Mouse (Mus musculus): Measurements from ENCODE around the gene Haus5. TPM values are rescaled to one million over a fixed set of nuclear protein-coding genes. Genes with fewer than 3 reads are reported as not detected.
A peak's percentile ranks its signal among the peaks of the same experiment; 100 is the strongest.

Haus5 gene
- total RNA-seq, 2 experiments from 2014 or later, result 4.4 to 6.2 TPM

DNA sequence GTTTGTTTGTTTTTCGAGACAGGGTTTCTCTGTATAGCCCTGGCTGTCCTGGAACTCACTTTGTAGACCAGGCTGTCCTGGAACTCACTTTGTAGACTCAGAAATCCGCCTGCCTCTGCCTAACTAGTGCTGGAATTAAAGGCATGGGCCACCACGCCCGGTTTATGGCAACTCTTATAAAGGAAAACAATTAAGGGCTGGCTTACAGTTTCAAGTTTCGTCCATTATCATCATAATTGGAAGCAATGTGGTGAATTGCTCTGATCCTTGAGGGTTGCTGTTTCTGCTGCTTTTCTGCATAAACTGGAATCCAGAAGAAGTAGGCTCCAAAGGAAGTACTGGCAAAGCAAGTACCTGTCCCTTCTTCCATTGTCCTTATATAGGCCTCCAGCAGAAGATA is 38.1 kb downstream of the Haus5 start:
- DNase-seq, result no peak

DNA sequence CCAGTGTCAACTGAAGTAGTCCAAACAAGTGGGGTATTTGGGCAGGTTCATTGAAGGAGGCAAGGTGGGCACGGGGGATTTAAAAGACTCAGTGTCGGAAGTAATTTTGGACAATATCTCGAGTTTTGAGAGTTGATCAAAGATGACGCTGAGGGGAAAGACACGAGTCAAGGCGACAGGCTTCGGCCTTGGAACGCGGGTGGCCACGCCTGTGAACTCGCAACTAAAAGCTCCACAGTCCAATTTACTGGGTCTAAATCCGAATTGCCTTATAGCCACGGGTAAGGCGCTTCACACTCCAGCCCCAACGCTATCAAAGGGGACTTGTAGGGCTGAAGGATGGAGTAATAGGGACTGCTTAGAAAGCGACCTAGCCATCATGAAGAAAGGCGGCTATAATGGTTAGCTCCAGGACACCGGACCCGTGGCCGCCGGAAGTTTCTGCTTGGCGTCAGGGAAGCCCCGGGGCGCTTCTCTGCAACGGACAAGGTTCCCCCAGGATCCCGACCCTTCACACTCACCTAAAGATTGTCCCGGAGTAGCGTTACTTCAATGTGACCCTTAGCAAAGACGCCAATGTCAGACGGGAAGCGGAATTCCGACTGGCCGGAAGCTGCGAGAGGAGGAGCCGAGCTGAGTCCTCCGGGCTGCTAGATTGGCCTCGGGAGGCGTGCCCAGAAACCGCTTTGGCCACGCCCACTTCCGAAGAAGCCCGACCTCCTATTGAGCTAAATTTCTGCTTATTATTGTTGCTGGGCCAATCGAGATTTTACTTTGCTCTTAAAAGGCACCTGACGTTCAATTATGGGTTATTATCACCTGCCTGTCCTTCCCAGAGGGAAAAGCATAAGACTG is 39.0 kb downstream of the Haus5 start, which contains the start of gene Cox6b1:
Cox6b1 (minus strand) TSS at position 622 of the 855 bp plus-strand sequence.
- DNase-seq, result peak; percentile 91 to 94

DNA sequence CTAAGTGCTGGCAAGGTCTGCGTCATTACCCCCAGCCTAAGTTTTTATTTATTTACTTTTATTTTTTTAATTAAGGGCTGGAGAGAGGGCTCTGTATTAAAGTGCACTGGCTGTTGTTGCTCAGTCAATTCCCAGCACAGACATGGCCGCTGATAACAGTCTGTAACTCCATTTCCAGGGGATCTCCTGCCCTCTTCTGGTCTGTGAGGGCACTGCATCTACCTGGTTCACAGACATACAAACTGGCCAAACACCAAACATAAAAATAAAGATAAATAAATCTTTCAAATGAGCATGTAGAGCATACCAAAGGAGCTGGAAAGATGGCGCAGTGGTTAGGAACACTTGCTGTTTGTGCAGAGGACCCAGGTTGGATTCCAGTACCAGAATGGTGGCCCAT is 45.6 kb downstream of the Haus5 start:
- DNase-seq, result peak in 1 of 2 experiments; percentile 38

DNA sequence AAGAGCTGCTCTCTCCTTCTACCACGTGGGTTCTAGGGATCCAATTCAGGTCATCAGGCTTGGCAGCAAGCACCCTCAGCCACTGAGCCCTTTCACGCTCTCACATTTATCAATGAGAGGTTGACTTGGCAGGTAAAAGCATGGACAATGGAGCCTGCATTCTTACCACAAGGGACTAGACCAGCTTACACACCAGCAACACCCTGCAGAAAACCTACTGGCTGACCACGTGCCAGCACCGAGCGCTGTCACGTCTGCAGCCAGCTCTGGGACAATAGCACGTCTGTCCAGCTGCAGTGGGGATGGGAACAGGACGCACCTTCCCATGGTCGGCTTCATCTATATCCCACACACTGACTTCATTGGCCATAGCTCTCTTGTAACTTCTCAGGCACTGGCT is 46.1 kb downstream of the Haus5 start:
- peak in 1 of 2 experiments; percentile 37 for DNase-seq

DNA sequence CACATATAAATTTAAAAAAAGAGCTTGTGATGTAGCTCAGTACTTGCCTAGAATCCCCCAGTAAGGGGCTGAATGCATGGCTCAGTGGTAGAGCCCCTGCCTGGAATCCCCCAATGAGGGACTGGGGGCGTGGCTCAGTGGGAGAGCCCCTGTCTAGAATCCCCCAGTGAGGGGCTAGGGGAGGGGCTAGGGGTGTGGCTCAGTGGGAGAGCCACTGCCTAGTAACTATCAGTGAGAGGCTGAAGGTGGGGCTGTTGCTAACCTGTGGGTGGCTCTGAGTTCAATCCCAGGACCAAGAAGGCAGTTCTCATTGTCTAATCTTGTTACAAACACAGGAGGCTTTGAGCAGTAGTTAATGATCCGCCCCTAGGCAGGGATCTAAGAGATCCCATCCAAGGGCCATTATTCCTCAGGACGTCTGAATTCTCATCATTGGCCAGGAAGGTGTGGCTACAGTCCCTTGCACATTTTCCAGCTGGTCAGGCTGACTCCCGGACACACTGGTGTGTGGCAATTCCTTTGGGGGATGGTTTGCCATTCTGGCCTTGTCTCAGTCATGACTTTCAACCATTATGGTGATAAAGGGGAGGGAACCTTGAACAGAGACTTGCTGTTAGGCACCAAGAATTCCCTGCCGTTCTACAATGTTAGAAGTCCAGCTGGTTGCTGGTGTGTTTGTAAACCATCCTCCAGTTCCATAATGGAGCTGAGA is 49.6 kb downstream of the Haus5 start:
- no peak for DNase-seq

DNA sequence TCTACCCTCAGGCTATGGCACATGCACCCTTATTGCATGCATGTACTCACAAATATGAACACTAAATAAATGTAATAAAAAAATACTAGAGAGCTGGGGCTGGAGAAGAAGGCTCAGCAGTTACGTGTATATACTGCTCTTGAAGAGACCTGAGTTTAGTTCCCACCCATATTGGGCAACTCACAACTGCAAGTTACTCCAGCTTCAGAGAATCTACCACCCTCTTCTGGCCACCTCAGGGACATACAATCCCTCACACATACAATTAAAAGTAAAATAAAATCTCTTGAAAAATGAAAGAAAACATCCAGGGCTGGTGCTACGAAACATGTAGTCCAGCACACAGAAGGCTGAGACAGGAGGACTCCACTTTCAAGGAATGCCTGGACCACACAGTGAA is 50.3 kb downstream of the Haus5 start:
- DNase-seq, result no peak

DNA sequence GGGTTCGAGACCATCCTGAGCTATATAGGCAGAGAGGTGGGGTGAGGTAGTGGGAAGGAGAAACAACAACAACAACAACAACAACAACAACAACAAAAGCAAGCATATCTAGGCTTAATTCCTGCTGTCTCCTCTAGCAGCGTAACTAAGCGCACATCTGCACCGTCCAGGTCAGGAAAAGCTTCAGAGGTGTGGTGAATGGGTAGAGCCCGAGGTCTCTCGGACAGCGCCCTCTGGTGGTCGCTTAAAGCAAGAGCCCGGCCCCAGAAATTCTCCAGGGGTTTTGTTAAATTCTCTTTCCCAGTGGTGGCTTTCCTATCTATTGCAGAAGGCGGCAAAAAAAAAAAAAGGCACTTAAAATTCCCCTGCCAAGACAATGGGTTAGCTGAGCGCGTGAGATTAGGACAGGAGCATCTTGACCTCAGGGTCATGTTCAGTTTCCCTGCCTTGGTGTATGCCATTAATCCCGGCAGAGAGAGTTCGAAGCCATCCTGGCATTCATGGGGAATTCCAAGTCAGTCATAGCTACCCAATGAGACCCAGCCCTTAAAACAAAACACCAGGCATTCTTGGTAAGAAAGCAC is 51.2 kb downstream of the Haus5 start:
- DNase-seq, result peak; percentile 45 to 70

DNA sequence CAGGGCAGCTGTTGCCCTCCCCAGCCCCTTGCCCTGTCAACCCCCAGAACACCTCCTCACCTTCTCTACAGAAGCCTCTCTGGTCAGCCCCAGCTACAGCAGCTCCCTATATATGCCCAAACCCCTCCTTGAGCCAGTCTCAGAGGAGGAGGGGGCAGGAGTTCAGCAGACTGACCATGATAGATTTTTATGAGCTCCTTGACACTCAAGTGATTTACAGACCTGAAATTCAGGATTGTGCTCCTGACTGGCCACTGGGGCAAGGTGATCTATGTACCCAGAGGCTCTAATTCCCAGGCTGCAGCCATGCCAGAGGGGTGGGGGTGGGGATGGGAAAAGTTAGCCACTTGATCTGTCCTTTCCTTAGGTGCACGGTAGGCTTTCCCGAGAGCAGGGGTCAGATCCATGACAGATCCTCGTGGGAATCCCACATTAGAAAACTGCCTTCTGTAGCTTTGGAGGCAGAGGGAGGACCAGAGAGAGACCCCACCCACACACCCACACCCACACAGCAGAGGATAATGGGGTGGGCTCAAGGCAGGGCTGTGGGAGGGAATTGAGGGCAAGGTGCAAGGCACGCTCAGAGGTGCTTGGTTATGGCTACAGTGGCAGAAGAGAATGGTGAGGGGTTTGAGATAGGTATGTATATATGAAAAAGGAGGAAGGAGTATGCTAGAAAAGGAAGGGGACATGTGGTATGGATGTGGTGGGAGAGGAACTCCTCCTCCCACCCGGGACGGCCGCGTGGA is 52.0 kb downstream of the Haus5 start, which contains the start of gene Upk1a:
Upk1a (minus strand) TSS at position 194 of the 749 bp plus-strand sequence.
- DNase-seq, result no peak

DNA sequence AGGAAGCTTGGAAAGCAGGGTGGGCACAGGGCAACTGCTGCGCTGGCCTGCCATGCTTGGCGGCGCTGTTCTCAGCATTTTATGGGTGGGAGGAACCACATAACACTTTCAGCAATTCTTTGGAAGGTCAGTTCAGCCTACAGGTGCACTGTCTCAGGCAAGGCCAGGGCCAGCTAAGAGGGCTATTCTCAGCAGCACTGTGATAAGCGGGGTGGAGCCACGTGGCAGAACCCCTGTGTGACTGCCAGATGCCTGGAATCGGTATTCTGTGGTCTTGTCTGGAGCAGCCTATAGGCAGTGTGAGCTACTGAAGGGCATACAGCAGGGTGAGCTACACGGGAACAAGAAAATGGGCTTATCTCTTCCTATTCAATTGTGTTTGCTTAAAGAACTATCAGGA is 54.8 kb downstream of the Haus5 start:
- peak; percentile 52 to 77 for DNase-seq

DNA sequence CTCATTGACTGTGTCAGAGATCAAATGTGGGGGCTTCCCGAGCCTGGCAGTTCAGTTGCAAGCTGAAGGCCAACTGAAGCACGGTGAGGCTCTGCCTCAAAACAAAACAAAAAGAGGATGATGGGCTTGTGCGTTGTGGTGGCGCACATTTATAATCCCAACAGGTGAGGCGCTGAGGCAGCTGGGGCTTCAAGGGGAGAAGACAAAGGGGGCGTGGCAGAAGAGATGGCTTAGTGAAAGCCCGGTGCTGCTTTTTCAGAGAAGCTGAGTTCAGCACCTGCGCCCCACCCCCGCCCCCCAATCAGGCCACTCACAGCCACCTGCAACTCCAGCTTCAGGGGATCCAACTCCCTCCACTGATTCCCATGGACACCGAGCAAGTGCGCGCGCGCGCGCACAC is 56.3 kb downstream of the Haus5 start:
- DNase-seq, result no peak

DNA sequence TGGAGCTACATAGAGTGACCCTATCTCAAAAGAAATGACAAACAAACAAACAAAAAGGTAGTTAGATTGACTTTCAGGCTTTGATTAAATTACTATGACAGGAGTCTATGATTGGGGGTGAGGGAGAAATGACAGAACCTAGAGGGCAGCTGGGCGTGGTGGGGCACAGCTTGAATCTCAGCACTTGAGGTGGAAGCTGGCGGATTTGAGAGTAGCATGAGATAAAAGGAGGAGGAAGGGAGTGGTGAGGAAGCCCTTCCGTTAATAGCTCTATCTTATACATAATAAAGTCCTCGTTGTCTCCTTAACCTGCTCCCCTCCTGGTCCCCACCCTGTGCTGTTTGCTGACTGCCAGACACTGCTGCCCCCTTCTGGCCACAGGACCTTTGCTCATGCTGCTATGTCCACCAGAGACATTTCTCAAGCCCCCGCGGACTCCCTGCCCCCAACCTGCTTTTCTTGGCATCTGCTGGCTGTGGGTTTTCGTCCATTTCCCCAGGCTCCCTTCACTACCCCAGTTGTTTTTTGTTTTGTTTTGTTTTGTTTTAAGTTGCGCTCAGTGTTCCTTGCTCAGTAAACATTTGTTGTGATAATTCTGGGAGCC is 57.0 kb downstream of the Haus5 start:
- peak; percentile 39 to 57 for DNase-seq

DNA sequence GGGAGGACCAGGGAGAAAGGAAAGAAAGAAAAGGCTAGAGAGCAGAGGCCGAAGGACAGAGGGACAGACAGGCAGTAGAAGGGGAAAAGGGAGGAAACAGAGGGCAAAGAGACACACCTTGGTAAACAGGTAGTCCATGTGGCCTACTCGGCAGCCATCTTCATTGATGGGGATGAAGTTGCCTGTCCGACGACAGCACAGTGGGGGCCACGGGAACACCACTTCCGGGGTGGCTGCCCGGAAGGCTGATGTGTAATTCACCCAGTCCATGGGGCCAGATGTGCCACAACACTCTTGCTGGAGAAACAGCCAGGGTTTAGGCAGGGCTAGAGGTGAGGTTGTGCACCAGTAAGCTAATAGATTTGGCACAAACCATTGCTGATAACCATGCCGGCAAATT is 59.9 kb downstream of the Haus5 start:
- DNase-seq, result no peak

DNA sequence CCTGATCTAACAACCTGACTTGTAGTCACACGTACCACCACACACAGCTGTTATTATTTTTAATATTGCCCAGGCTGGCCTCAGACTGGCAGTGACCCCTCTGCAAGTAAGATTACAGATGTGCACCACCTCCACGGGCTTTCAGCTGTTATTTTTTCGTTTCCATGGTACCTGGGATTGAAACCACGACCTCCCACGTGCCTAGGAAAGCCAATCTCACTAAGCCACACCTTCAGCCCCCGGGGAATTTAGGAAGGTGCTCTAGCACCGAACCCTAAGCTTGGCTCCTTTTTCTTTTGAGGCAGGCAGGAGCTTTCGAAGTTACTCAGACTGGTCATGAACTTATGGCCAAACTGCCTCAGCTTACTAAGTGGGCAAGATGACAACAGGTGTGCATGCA is 60.4 kb downstream of the Haus5 start:
- DNase-seq, result no peak

Other genes starting within 250 kb of the Haus5 start
- gene Hcst, start 245.1 kb downstream of the Haus5 start, total RNA-seq (2021), result 1 to 10 TPM in 1 of 2 experiments, under 1 TPM in 1; 0.69 to 3.3 TPM
- under 1 TPM; 0.35 to 0.87 TPM for gene Nfkbid, start 243.3 kb downstream of the Haus5 start, total RNA-seq (2021)
- 1 to 10 TPM; 2.8 to 3.4 TPM for gene Aplp1, start 219.5 kb downstream of the Haus5 start, total RNA-seq (2021)
- gene Kirrel2, start 207.3 kb downstream of the Haus5 start, total RNA-seq (2021), result not detected
- not detected for gene Nphs1, start 206.7 kb downstream of the Haus5 start, total RNA-seq (2021)
- gene Prodh2, start 171.4 kb downstream of the Haus5 start, total RNA-seq (2021), result not detected
- gene Arhgap33, start 129.9 kb downstream of the Haus5 start, total RNA-seq (2021), result under 1 TPM; 0.36 to 0.50 TPM
- gene Hspb6, start 112.8 kb downstream of the Haus5 start, total RNA-seq (2021), result 100 to 1,000 TPM; 845 to 870 TPM
- gene Proser3, start 112.7 kb downstream of the Haus5 start, total RNA-seq (2021), result 1 to 10 TPM; 2.1 to 4.6 TPM
- gene Lin37, start 105.2 kb downstream of the Haus5 start, total RNA-seq (2021), result 10 to 100 TPM; 16.8 to 18.8 TPM
- gene U2af1l4, start 101.7 kb downstream of the Haus5 start, total RNA-seq (2021), result 10 to 100 TPM; 61.2 to 65.9 TPM
- gene Gm49396, start 101.7 kb downstream of the Haus5 start, total RNA-seq (2021), result 1 to 10 TPM in 1 of 2 experiments, under 1 TPM in 1; 0.35 to 1.1 TPM
- gene Psenen, start 101.4 kb downstream of the Haus5 start, total RNA-seq (2021), result 10 to 100 TPM; 80.1 to 84.4 TPM
- gene Igflr1, start 99.6 kb downstream of the Haus5 start, total RNA-seq (2021), result under 1 TPM; 0.50 to 0.77 TPM
- 10 to 100 TPM; 13.6 to 18.3 TPM for gene Kmt2b, start 76.3 kb downstream of the Haus5 start, total RNA-seq (2021)
- under 1 TPM in 1 of 2 experiments, not detected in 1; 0.21 TPM for gene Zbtb32, start 66.1 kb downstream of the Haus5 start, total RNA-seq (2021)
- under 1 TPM in 1 of 2 experiments, not detected in 1; 0.26 TPM for gene Upk1a, start 52.1 kb downstream of the Haus5 start, total RNA-seq (2021)
- 1,000 to 10,000 TPM; 4,470 to 4,611 TPM for gene Cox6b1, start 38.8 kb downstream of the Haus5 start, total RNA-seq (2021)
- not detected for gene Etv2, start 29.1 kb downstream of the Haus5 start, total RNA-seq (2021)
- 10 to 100 TPM; 46.0 to 49.1 TPM for gene Rbm42, start 14.7 kb downstream of the Haus5 start, total RNA-seq (2021)
- gene Pmis2, start 6.6 kb upstream of the Haus5 start, total RNA-seq (2021), result under 1 TPM; 0.40 to 0.67 TPM
- gene 2200002J24Rik, start 33.9 kb upstream of the Haus5 start, total RNA-seq (2021), result not detected
- gene Atp4a, start 47.2 kb upstream of the Haus5 start, total RNA-seq (2021), result under 1 TPM in 1 of 2 experiments, not detected in 1; 0.51 TPM
- gene Tmem147, start 64.5 kb upstream of the Haus5 start, total RNA-seq (2021), result 100 to 1,000 TPM; 238 to 252 TPM
- gene Gapdhs, start 78.7 kb upstream of the Haus5 start, total RNA-seq (2021), result not detected
- 1 to 10 TPM; 2.1 to 3.7 TPM for gene Sbsn, start 86.5 kb upstream of the Haus5 start, total RNA-seq (2021)
- gene Dmkn, start 98.8 kb upstream of the Haus5 start, total RNA-seq (2021), result 1 to 10 TPM; 1.0 to 3.5 TPM
- gene Krtdap, start 122.9 kb upstream of the Haus5 start, total RNA-seq (2021), result not detected
- under 1 TPM; 0.23 to 0.35 TPM for gene Ffar2, start 158.8 kb upstream of the Haus5 start, total RNA-seq (2021)
- gene Ffar3, start 191.2 kb upstream of the Haus5 start, total RNA-seq (2021), result not detected
- gene Ffar1, start 196.6 kb upstream of the Haus5 start, total RNA-seq (2021), result under 1 TPM in 1 of 2 experiments, not detected in 1; 0.13 TPM
- gene Cd22, start 215.3 kb upstream of the Haus5 start, total RNA-seq (2021), result 1 to 10 TPM in 1 of 2 experiments, under 1 TPM in 1; 0.35 to 6.6 TPM
- under 1 TPM in 1 of 2 experiments, not detected in 1; 0.15 TPM for gene Mag, start 249.9 kb upstream of the Haus5 start, total RNA-seq (2021)

Measured in heart, adult 18-20 months (tissue).